Comparison of ENCODE assay signal across 14 mouse cellular contexts in genomic region chr1:105206216-105206615, GRCm38 (mm10).
"Had no signal": no experiment of that assay in that cellular context is flagged by ENCODE, and none has a peak within 500 bp of the region (broad histone marks: within the 10 kb centered on the region; RNA-seq: fewer than 3 reads in every experiment).

No protein-coding gene starts in this region.

- H3K4me3 ChIP-seq: limb, embryonic 15.5 days; liver, embryonic 12.5 days; megakaryocyte, embryonic 14.5 days; midbrain, embryonic 15.5 days; neural tube, embryonic 12.5 days had no signal

- DNase-seq: kidney, postnatal 10 days; lung, embryonic 14.5 days; lung, postnatal 10 days; retina, postnatal 1 day; right cerebral cortex, postnatal 4 days; spleen, adult 18-20 months; thymus, adult 18-20 months; thymus, postnatal 14 days had no signal

- H3K27ac ChIP-seq: limb, embryonic 15.5 days; liver, embryonic 12.5 days; macrophage; midbrain, embryonic 15.5 days; neural tube, embryonic 12.5 days had no signal
